Mouse (Mus musculus) frontal cortex, postnatal 14 days (tissue): ENCODE data around the gene Clcn6.
A peak's percentile ranks its signal among the peaks of the same experiment; 100 is the strongest.
"Not testable (repeated sequence)": the region's sequence is repeated elsewhere in the genome, so short reads cannot be mapped to it uniquely, and the experiment has no call there.

Experiments
- DNase-seq, 2 experiments: peaks; one replicate each; pipeline ENCODE4 v3.0.0; 2022; ENCODE audit warnings: low spot score in 2 of 2

Clcn6 gene

DNA sequence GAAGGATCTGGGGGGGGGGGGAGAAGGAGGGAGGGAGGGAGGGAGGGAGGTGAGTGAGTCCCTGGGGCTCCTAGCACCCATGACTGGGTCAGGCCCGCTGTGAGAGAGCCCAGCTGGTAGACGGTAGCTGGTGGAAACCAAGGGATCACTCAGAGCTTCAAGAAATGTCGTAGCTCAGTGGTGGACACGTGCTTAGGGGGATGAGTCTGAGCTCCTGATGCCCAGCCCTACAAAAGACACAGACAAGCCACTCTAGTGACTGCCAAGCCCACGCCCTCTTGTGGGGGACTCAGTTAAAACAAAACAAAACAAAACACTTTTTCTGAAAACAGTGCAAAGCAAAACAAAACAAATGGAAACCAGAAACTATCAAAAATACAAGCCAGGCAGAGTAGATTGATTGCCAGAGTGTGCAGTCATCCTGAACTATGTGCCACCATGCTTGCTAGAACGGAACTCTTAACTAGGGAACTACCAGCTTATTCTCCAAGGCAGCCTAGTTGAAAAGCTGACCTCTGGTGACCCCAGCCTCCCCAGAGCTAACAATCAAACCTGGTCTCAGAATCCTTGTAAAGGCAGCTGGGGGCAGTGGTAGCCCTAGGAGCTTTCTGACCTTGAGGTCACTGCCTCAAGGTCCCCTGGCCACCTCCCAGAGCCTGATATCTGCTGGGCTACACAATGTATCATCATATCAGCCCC lies 27.2 kb upstream of the Clcn6 start:
- no peak for DNase-seq

- no peak for DNase-seq
Observed at GRCm38 (mm10) chr4:148061086-148061480, 22.5 kb upstream of the Clcn6 start.

DNA sequence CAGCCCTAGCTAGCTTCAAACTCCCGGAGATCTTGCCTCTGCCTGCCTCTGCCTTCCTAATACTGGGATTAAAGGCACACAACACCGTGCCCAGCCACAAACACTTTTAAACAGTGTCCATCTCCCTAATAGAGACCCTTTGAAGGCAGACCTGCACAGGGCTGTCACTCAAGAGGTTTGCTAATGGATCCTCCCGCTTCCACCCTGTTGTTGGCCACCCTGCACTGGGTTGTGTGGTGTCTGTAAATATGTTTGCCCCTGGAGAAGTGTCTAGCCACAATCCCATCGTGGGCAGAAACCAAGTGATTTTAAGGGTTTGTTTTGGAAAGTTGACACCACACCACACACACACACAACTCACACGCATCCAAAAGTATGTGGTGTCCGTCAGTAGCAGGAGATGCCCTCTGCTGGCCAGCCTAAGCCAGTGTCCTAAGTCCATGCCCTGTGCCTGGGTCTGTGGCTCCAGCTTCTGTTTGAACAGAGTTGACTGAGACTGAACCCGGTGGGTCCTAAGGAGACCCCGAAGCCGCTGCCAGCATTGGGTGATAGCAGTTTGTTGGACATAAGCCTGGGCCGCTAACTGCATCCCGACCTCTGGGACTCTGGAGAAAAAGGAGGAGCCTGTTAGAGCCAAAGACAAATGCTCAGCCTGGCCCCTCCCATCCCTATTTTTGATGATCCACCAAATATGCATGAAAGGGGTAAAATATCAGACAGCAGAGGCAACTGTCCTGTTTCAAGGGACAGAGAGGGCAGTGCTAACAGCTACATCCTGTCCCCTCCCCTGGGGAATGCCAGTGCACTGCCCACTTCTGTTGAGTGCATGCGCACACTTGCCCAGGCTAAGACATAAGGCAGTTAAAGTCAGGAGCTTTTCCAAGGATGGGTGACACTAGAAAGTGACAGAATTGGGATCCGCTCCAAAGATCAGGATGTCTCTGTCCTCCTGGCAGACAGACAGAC lies 21.8 kb upstream of the Clcn6 start:
- DNase-seq = no peak

GRCm38 (mm10) chr4:148058993-148059392 lies 20.4 kb upstream of the Clcn6 start:
- DNase-seq = no peak

GRCm38 (mm10) chr4:148058218-148058819 lies 19.7 kb upstream of the Clcn6 start:
- no peak for DNase-seq

- DNase-seq = no peak
Observed at GRCm38 (mm10) chr4:148057661-148058209, 19.1 kb upstream of the Clcn6 start.

DNA sequence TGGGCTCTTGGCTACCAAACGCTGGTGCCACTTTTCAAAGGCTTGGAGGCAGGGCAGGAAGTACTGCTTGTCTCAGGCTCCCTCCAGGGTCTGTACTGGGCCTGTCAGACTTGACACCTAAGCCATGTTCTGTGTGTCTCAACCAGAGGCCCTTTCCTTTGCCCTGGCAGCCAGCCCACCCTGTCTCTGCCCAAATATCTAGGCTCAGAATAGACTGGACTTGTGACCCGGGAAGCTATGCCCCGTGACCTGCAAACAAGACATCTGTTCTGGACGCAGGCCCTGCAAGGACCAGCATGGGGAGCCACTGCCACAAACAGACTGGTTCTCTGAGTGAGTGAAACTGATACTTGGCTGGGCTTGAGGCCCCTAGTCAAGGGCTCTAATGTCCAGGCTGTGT lies 18.2 kb upstream of the Clcn6 start:
- no peak for DNase-seq

- DNase-seq = no peak
Observed at GRCm38 (mm10) chr4:148056246-148056645, 17.6 kb upstream of the Clcn6 start.

- no peak for DNase-seq
Observed at GRCm38 (mm10) chr4:148054961-148055695, 16.5 kb upstream of the Clcn6 start.

DNA sequence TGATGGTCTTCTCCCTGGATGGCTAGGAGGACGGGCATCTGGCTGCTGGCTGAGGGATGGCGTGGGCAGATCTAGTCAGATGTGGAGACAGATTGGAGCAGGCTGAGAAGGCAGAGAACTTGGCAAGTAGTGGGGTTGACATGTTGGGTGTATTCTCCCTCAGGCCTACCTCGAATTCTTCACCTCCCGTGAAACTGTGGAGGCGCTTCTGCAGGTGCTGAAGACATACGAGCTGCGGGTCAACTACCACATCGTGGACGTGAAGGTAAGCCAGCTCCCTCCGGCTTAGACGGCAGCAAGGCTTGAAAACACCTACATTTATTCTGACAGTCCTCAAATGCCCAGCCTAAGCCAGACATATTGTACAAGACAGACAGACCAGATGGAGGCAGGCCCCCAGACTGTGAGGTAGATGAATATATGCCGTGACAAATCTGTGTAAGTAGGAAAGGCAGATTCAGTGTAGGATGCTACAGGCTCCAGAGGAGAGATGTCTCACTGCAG lies 14.8 kb upstream of the Clcn6 start:
- DNase-seq = peak; percentile 56 to 65

DNA sequence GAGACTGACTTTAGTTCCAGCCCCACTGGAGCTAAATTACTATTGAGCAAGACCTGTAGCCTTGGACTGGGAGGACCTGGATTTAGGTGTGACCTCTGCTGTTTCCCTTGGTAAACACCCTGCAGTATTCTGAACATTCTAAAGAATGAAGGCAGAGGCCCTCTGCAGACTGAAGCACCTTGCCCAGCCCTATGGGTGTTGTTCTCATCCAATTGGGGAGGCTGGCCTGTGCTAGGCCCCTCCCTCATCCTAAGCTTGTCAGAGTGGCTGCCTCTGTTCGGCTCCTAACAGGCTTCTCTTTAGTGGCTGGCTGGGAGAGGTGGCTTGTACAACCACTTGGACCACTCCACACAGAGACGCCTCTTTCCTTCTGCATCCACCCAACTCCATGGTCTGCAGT lies 14.4 kb upstream of the Clcn6 start:
- DNase-seq = no peak

DNA sequence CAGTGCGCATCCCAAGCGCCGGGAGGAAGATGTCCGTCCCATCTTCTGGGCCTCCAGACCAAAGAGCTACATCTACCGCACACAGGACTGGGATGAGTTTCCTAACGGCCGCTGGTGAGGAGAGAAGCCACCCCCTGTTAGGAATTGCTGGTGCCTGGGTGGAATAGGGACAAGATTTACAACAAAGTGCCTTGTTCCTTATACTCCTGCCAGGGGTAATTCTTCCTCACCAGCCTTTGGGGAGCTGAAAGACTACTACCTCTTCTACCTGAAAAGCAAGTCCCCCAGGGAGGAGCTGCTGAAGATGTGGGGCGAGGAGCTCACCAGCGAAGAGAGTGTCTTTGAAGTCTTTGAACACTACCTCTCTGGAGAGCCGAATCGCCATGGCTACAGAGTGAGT lies 13.3 kb upstream of the Clcn6 start:
- DNase-seq = no peak

DNA sequence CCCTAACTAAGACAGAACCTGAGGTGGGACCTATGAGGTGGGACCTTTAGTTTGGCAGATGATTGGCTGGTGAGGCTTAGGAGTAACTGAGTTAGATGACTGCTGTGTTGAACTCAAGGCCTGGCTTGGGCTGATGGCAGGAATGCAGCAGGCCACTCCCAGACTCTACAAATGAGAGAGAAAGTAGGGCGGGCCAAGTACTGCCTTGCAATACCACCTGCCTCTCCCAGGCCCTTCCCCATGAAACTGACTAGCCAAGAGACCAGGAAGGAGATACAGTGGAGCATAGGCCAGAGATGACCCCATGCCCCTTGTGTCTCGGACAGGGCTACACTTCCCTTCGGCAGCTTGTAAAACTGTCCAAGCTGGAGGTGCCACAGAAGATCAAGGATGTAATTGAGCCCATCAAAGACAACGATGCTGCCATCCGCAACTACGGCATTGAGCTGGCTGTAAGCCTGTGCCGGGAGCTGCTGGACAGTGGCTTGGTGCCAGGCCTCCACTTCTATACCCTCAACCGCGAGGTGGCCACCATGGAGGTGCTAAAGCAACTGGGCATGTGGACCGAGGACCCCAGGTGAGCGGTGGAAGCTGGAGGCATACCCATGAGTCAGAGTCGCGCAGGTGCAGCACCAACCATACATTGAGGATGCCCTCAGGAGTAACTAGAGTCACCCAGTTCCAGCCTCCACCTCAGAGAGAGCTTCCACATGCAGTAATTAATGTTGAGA lies 12.6 kb upstream of the Clcn6 start:
- DNase-seq = no peak

- DNase-seq = not testable (repeated sequence)
Observed at GRCm38 (mm10) chr4:148050396-148050914, 11.8 kb upstream of the Clcn6 start.

DNA sequence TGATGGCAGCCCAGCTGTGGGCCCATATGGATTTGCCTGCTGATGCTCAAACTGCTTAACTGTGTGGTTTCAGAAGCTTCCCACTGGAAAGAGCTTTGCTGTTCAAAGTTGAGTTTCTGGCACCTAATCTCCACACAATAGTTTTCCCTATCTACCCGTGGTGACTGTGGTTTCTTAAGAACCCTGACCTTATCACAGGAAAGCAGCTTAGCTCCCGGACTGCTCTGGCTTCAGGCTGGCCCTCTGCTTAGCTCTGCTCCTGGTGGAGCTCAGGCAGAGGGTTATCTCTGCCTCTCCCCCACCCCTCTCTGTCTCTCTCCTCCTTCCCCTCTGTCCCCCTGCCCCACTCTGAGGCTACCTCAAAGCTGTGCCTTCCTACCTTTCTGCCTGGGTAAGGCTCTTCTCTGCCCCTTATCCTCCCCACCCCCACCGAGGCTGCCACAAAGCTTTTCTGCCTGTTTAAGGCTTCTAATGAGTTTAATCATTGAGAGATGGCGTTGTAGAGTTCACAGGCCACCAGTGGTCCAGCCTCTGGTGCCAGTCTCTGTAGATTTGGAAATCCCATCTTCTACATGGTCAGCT lies 7.9 kb upstream of the Clcn6 start:
- DNase-seq = no peak

- DNase-seq = no peak
Observed at GRCm38 (mm10) chr4:148044113-148044512, 5.5 kb upstream of the Clcn6 start.

GRCm38 (mm10) chr4:148043327-148043726 lies 4.7 kb upstream of the Clcn6 start:
- not testable (repeated sequence) for DNase-seq

GRCm38 (mm10) chr4:148041611-148042191 lies 3.1 kb upstream of the Clcn6 start:
- DNase-seq = no peak

- DNase-seq = peak in 1 of 2 experiments; percentile 39
Observed at GRCm38 (mm10) chr4:148040933-148041610, 2.5 kb upstream of the Clcn6 start.
